Mouse (Mus musculus): ENCODE results near the gene Asap2. TPM values are rescaled to one million over a fixed set of nuclear protein-coding genes. Genes with fewer than 3 reads are reported as not detected.

Gene Asap2
- polyA plus RNA-seq, 2 experiments, result 1.0 to 2.0 TPM

- Histone ChIP-seq H3K27me3 (ENCODE audit: control insufficient read depth, insufficient read depth, low read length) (no peaks in the 10 kb centered on the region), H3K4me3 (ENCODE audit: insufficient read depth in 1 of 2, low read depth in 2 of 2, low read length in 2 of 2) (peak overlapping the region; percentile 94 to 95), H3K9ac (replicated peaks) (peak overlapping the region; percentile 91), H3K4me1 (replicated peaks; ENCODE audit: control insufficient read depth in 2 of 2, insufficient read depth in 2 of 2, low read length in 1 of 2) (peaks cover 12 to 15% of the 10 kb centered on the region in 2 experiments), H3K9me3 (ENCODE audit: control insufficient read depth, low read length) (no peaks in the 10 kb centered on the region), H3K36me3 (replicated peaks; ENCODE audit: control insufficient read depth, insufficient read depth, low read depth) (peaks cover 5% of the 10 kb centered on the region; the same call in 1 of the 2 replicates), H3K4me2 (ENCODE audit: low read depth) (peak overlapping the region; percentile 99), H3K27ac (peak overlapping the region; percentile 66)
- WGBS (ENCODE audit: insufficient replicate concordance), result 11% methylated on average over 18 of the region's 18 CpGs
- no peak for ATAC-seq (ENCODE audit: insufficient read depth)
- no peak for DNase-seq (ENCODE audit: low read depth in 3 of 3, low spot score in 3 of 3)
- no peak for TF ChIP-seq CTCF (IDR thresholded peaks at IDR 0.05; ENCODE audit: low read depth)
- no peak for TF ChIP-seq EP300 (IDR thresholded peaks at IDR 0.05; ENCODE audit: low read depth)
These were observed 296.7 kb downstream of the Asap2 start for GRCm38 (mm10) chr12:21286712-21287650.

GRCm38 (mm10) chr12:21288716-21289395 is 298.6 kb downstream of the Asap2 start:
- H3K27me3 ChIP-seq (ENCODE audit: control insufficient read depth, insufficient read depth, low read length), result no peaks in the 10 kb centered on the region
- H3K36me3 ChIP-seq (replicated peaks; ENCODE audit: control insufficient read depth, insufficient read depth, low read depth), result peaks cover 13% of the 10 kb centered on the region
- no peak for TF ChIP-seq CTCF (IDR thresholded peaks at IDR 0.05; ENCODE audit: low read depth)
- no peak for TF ChIP-seq EP300 (IDR thresholded peaks at IDR 0.05; ENCODE audit: low read depth)
- H3K4me1 ChIP-seq (replicated peaks; ENCODE audit: control insufficient read depth in 2 of 2, insufficient read depth in 2 of 2, low read length in 1 of 2), result peaks cover 12 to 15% of the 10 kb centered on the region in 2 experiments
- ATAC-seq (ENCODE audit: insufficient read depth) (no peak), DNase-seq (ENCODE audit: low read depth in 3 of 3, low spot score in 3 of 3) (no peak)
- 85% methylated on average over 3 of the region's 3 CpGs for WGBS (ENCODE audit: insufficient replicate concordance)
- no peaks in the 10 kb centered on the region for H3K9me3 ChIP-seq (ENCODE audit: control insufficient read depth, low read length)
- no peak overlapping the region for H3K9ac ChIP-seq (replicated peaks)
- no peak overlapping the region for H3K4me3 ChIP-seq (ENCODE audit: insufficient read depth in 1 of 2, low read depth in 2 of 2, low read length in 2 of 2)
- H3K27ac ChIP-seq, result no peak overlapping the region
- H3K4me2 ChIP-seq (ENCODE audit: low read depth), result no peak overlapping the region

GRCm38 (mm10) chr12:21289651-21290050 is 299.4 kb downstream of the Asap2 start:
- Histone ChIP-seq H3K4me3 (ENCODE audit: insufficient read depth in 1 of 2, low read depth in 2 of 2, low read length in 2 of 2) (no peak overlapping the region), H3K36me3 (replicated peaks; ENCODE audit: control insufficient read depth, insufficient read depth, low read depth) (peaks cover 20% of the 10 kb centered on the region), H3K27me3 (ENCODE audit: control insufficient read depth, insufficient read depth, low read length) (no peaks in the 10 kb centered on the region), H3K9ac (replicated peaks) (no peak overlapping the region), H3K9me3 (ENCODE audit: control insufficient read depth, low read length) (no peaks in the 10 kb centered on the region), H3K27ac (no peak overlapping the region), H3K4me2 (ENCODE audit: low read depth) (no peak overlapping the region), H3K4me1 (replicated peaks; ENCODE audit: control insufficient read depth in 2 of 2, insufficient read depth in 2 of 2, low read length in 1 of 2) (peaks cover 12 to 15% of the 10 kb centered on the region in 2 experiments)
- ATAC-seq (ENCODE audit: insufficient read depth) (no peak), DNase-seq (ENCODE audit: low read depth in 3 of 3, low spot score in 3 of 3) (no peak)
- no peak for TF ChIP-seq CTCF (IDR thresholded peaks at IDR 0.05; ENCODE audit: low read depth)
- no peak for TF ChIP-seq EP300 (IDR thresholded peaks at IDR 0.05; ENCODE audit: low read depth)
- 68% methylated on average over 6 of the region's 6 CpGs for WGBS (ENCODE audit: insufficient replicate concordance)

GRCm38 (mm10) chr12:21298856-21299255 is 308.6 kb downstream of the Asap2 start:
- WGBS (ENCODE audit: insufficient replicate concordance), result 84% methylated on average over 11 of the region's 11 CpGs
- Histone ChIP-seq H3K9me3 (ENCODE audit: control insufficient read depth, low read length) (no peaks in the 10 kb centered on the region), H3K27me3 (ENCODE audit: control insufficient read depth, insufficient read depth, low read length) (no peaks in the 10 kb centered on the region), H3K4me3 (ENCODE audit: insufficient read depth in 1 of 2, low read depth in 2 of 2, low read length in 2 of 2) (no peak overlapping the region), H3K4me2 (ENCODE audit: low read depth) (no peak overlapping the region), H3K4me1 (replicated peaks; ENCODE audit: control insufficient read depth in 2 of 2, insufficient read depth in 2 of 2, low read length in 1 of 2) (peaks cover 0 to 4% of the 10 kb centered on the region in 2 experiments; a peak in 3 of 4 replicates), H3K36me3 (replicated peaks; ENCODE audit: control insufficient read depth, insufficient read depth, low read depth) (peaks cover 36% of the 10 kb centered on the region), H3K9ac (replicated peaks) (no peak overlapping the region), H3K27ac (no peak overlapping the region)
- ATAC-seq (ENCODE audit: insufficient read depth) (no peak), DNase-seq (ENCODE audit: low read depth in 3 of 3, low spot score in 3 of 3) (no peak)
- TF ChIP-seq EP300 (IDR thresholded peaks at IDR 0.05; ENCODE audit: low read depth) (no peak), CTCF (IDR thresholded peaks at IDR 0.05; ENCODE audit: low read depth) (no peak)

GRCm38 (mm10) chr12:21301324-21301723 is 311.1 kb downstream of the Asap2 start:
- TF ChIP-seq CTCF (IDR thresholded peaks at IDR 0.05; ENCODE audit: low read depth) (no peak), EP300 (IDR thresholded peaks at IDR 0.05; ENCODE audit: low read depth) (no peak)
- H3K27ac ChIP-seq, result no peak overlapping the region

More at GRCm38 (mm10) chr12:21301324-21301723, 311.1 kb downstream of the Asap2 start:
- H3K27me3 ChIP-seq (ENCODE audit: control insufficient read depth, insufficient read depth, low read length), result no peaks in the 10 kb centered on the region
- no peak overlapping the region for H3K4me2 ChIP-seq (ENCODE audit: low read depth)
- no peaks in the 10 kb centered on the region for H3K9me3 ChIP-seq (ENCODE audit: control insufficient read depth, low read length)
- WGBS (ENCODE audit: insufficient replicate concordance), result 61% methylated on average over 7 of the region's 7 CpGs
- DNase-seq (ENCODE audit: low read depth in 3 of 3, low spot score in 3 of 3) (no peak), ATAC-seq (ENCODE audit: insufficient read depth) (no peak)
- H3K4me3 ChIP-seq (ENCODE audit: insufficient read depth in 1 of 2, low read depth in 2 of 2, low read length in 2 of 2), result no peak overlapping the region
- no peak overlapping the region for H3K9ac ChIP-seq (replicated peaks)
- peaks cover 29% of the 10 kb centered on the region for H3K36me3 ChIP-seq (replicated peaks; ENCODE audit: control insufficient read depth, insufficient read depth, low read depth)
- peaks cover 0 to 4% of the 10 kb centered on the region in 2 experiments; a peak in 3 of 4 replicates for H3K4me1 ChIP-seq (replicated peaks; ENCODE audit: control insufficient read depth in 2 of 2, insufficient read depth in 2 of 2, low read length in 1 of 2)
